Comparison of ENCODE assay signal across 19 mouse cellular contexts in the genomic region with DNA sequence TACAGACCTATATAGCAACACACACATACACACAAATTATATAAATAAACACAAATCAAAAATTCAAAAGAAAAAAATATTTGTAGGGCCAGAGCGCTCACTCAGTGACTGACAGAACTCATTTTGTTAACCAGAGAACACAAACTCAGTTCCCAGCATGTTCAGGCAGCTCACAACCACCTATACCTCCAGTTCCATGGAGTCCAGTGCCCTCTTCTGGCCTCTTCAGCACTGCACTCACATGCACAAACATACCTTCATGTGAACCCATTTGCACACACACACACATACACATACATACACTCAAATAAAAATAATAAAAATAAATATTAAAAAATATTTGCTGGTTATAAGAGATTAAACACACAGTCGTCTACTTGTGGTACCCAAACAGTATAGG. TPM values are rescaled to one million over a fixed set of nuclear protein-coding genes. Genes with fewer than 3 reads are reported as not detected.
DNase-seq lines count a peak whose midpoint lies in the region; ATAC-seq and TF ChIP-seq lines count a peak whose summit lies in the region.
"Had no signal": no experiment of that assay in that cellular context is flagged by ENCODE, and none has a peak within 500 bp of the region (broad histone marks: within the 10 kb centered on the region; RNA-seq: fewer than 3 reads in every experiment).

No protein-coding gene starts in this region.

- TF ChIP-seq POLR2A in embryonic fibroblast, embryonic 13.5 days (IDR thresholded peaks at IDR 0.05; ENCODE audit: low read depth, low read length), result no peak

- no peak overlapping the region for H3K27ac ChIP-seq in layer of hippocampus, adult 2 months
- H3K27ac ChIP-seq in embryonic fibroblast, embryonic 13.5 days (ENCODE audit: insufficient read depth, low read length), result no peak overlapping the region
- H3K27ac ChIP-seq: embryonic facial prominence, embryonic 10.5 days; heart, embryonic 13.5 days; lung, embryonic 15.5 days; stomach, embryonic 15.5 days had no signal

- H3K4me3 ChIP-seq in layer of hippocampus, adult 2 months, result no peak overlapping the region
- H3K4me3 ChIP-seq in embryonic fibroblast, embryonic 13.5 days (ENCODE audit: insufficient read depth, low read length), result no peak overlapping the region
- H3K4me3 ChIP-seq: embryonic facial prominence, embryonic 10.5 days; heart, embryonic 13.5 days; lung, embryonic 15.5 days; stomach, embryonic 15.5 days had no signal

- no peak for ATAC-seq in erythroblast, adult 5-6 weeks (replicated peaks; ENCODE audit: low FRiP score, poor library complexity, severe bottlenecking)
- ATAC-seq: inflammation-experienced regulatory T-cells, adult 6 months had no signal

- TF ChIP-seq CTCF in layer of hippocampus, adult 2 months (conservative IDR thresholded peaks at IDR 0.05), result peak; percentile 49
- 0 out of 2 replicates have a peak, but pooled peaks have one; percentile 8 for TF ChIP-seq CTCF in embryonic fibroblast, embryonic 13.5 days (IDR thresholded peaks at IDR 0.05; ENCODE audit: borderline replicate concordance, insufficient read depth, low read length)

- H3K4me1 ChIP-seq in embryonic fibroblast, embryonic 13.5 days (ENCODE audit: control insufficient read depth, insufficient read depth, low read length), result peaks cover 3% of the 10 kb centered on the region; the same call in 1 of the 2 replicates
- H3K4me1 ChIP-seq: embryonic facial prominence, embryonic 10.5 days; heart, embryonic 13.5 days; lung, embryonic 15.5 days; stomach, embryonic 15.5 days had no signal

- no peak for DNase-seq in layer of hippocampus, adult 2 months (ENCODE audit: low spot score in 2 of 2)
- DNase-seq in layer of hippocampus, adult 9-10 months (ENCODE audit: low spot score), result no peak
- DNase-seq in B cell, adult 2 months, result peak; percentile 60 to 64
- peak; percentile 78 for DNase-seq in ES-CJ7 (ENCODE audit: low read depth, low spot score)
- DNase-seq in layer of hippocampus, adult 11-12 months (ENCODE audit: low spot score), result no peak
- no peak for DNase-seq in left cerebral cortex, adult 8-10 months (ENCODE audit: low spot score in 2 of 2)
- DNase-seq: cerebellum, postnatal 36 days; gastrocnemius, postnatal 36 days; kidney, postnatal 10 days; left cerebral cortex, postnatal 4 days; retina, postnatal 1 day; thymus, postnatal 36 days had no signal

RNA-seq across cellular contexts. Expression of gene Ildr1, which starts 17.0 kb away (rescaled TPM):
- total RNA-seq in layer of hippocampus, adult 2 months (2021), result under 1 TPM; 0.18 to 0.25 TPM
- not detected in 2 replicates for polyA plus RNA-seq in embryonic fibroblast, embryonic 13.5 days (2011; ENCODE audit: insufficient read length, low read depth, missing spikeins)
- total RNA-seq in erythroblast, adult 5-6 weeks (2015; ENCODE audit: low replicate concordance), result not detected in 2 replicates
- not detected in 2 replicates for total RNA-seq in erythroblast, adult 5-6 weeks (2017; ENCODE audit: low replicate concordance)
- total RNA-seq in left cerebral cortex, adult 8-10 months (2022), result under 1 TPM; 0.13 to 0.57 (median 0.20) TPM
- total RNA-seq: gastrocnemius, postnatal 36 days had no signal

RNA-seq across cellular contexts. Expression of gene Cd86, which starts 44.9 kb away (rescaled TPM):
- 1 to 10 TPM; 1.0 to 2.1 TPM for total RNA-seq in layer of hippocampus, adult 2 months (2021)
- polyA plus RNA-seq in embryonic fibroblast, embryonic 13.5 days (2011; ENCODE audit: insufficient read length, low read depth, missing spikeins), result 0.21 TPM in 1 of 2 replicates, not detected in the other
- total RNA-seq in erythroblast, adult 5-6 weeks (2015; ENCODE audit: low replicate concordance), result 6.7 and 10.2 TPM in 2 replicates
- total RNA-seq in erythroblast, adult 5-6 weeks (2017; ENCODE audit: low replicate concordance), result 6.6 and 12.8 TPM in 2 replicates
- 1 to 10 TPM in 3 of 4 experiments, under 1 TPM in 1; 0.74 to 3.8 (median 2.3) TPM for total RNA-seq in left cerebral cortex, adult 8-10 months (2022)

Comparison
In these comparisons a context has a peak if more than half of its experiments do, and no peak if none do; other contexts are left out.
1. DNase-seq: peak in B cell, adult 2 months (2 of 2) and ES-CJ7 (single experiment); none in layer of hippocampus, adult 2 months (0 of 2), layer of hippocampus, adult 9-10 months (single experiment), layer of hippocampus, adult 11-12 months (single experiment) and left cerebral cortex, adult 8-10 months (0 of 2).